Comparison of ENCODE assay signal across 8 mouse cellular contexts in genomic region chr7:28277615-28278278, GRCm38 (mm10). TPM values are rescaled to one million over a fixed set of nuclear protein-coding genes. Genes with fewer than 3 reads are reported as not detected.
DNase-seq lines count a peak whose midpoint lies in the region; ATAC-seq lines count a peak whose summit lies in the region.

TSS of gene Eid2b (plus strand) at chr7:28277739.

- peak; percentile 74 for ATAC-seq in hindbrain, embryonic 15.5 days (ENCODE audit: low FRiP score, low read depth)

- H3K4me3 ChIP-seq in hindbrain, embryonic 15.5 days = peak within 1 kb of the TSS; percentile 75

- peak; percentile 96 for DNase-seq in ZHBTc4 (ENCODE audit: low read depth, low spot score)
- DNase-seq in cerebellum, postnatal 4 days (ENCODE audit: low spot score in 2 of 2) = peak; percentile 96 to 99
- peak; percentile 96 to 97 for DNase-seq in frontal cortex, postnatal 36 days (ENCODE audit: low spot score in 2 of 2)
- DNase-seq in layer of hippocampus, postnatal 36 days = peak; percentile 95
- peak; percentile 94 for DNase-seq in lung, postnatal 25 days (ENCODE audit: low spot score)
- DNase-seq in retina, embryonic 14.5 days (ENCODE audit: low spot score) = peak; percentile 98
- peak; percentile 94 for DNase-seq in thymus, postnatal 36 days

- H3K9ac ChIP-seq in hindbrain, embryonic 15.5 days = peak within 1 kb of the TSS; percentile 92

- 3% methylated on average over 61 of the region's 68 CpGs for WGBS in hindbrain, embryonic 15.5 days

- H3K27ac ChIP-seq in hindbrain, embryonic 15.5 days (replicated peaks) = peak within 1 kb of the TSS; percentile 89

- H3K9me3 ChIP-seq in hindbrain, embryonic 15.5 days = no peaks in the 10 kb centered on the region

- no peaks in the 10 kb centered on the region for H3K27me3 ChIP-seq in hindbrain, embryonic 15.5 days

- H3K36me3 ChIP-seq in hindbrain, embryonic 15.5 days = peaks cover 5% of the 10 kb centered on the region; the same call in 1 of the 2 replicates

- peaks cover 17% of the 10 kb centered on the region for H3K4me1 ChIP-seq in hindbrain, embryonic 15.5 days (replicated peaks)

- peak within 1 kb of the TSS; percentile 93 for H3K4me2 ChIP-seq in hindbrain, embryonic 15.5 days

RNA-seq across cellular contexts. Expression of gene Eid2b, which starts in this region (rescaled TPM):
- 38.4 and 38.7 TPM in 2 replicates for polyA plus RNA-seq in hindbrain, embryonic 15.5 days (2015; fragmentation: Nextera tagmentation; extraction: Ambion mirVana)
- total RNA-seq in layer of hippocampus, postnatal 36 days (2021) = 10 to 100 TPM; 36.5 to 36.8 TPM

Comparison
In these comparisons a context has a peak if more than half of its experiments do, and no peak if none do; other contexts are left out.
1. Peak in every context shown above with its lines: DNase-seq, ATAC-seq, H3K4me3 ChIP-seq and H3K27ac ChIP-seq.